Mouse (Mus musculus) CH12F3 (cell line): ENCODE measurements around the gene Cldn12.

ENCODE experiments used
- in situ Hi-C: fragments of 300-500 bp; cut with MboI; formaldehyde crosslinking; loops from 2 replicates; pipeline ENCODE4 v1.14.3; 2020; ENCODE audit warnings: low sequenced_read_pairs

Gene Cldn12

GRCm38 (mm10) chr5:5514196-5515076 lies at the start of gene Cldn12:
Gene Cldn12, minus strand, starts transcription at chr5:5514958.
- in situ Hi-C loops, result no loop called here

- in situ Hi-C loops, result no loop called here
These were observed 47.7 kb upstream of the Cldn12 start for GRCm38 (mm10) chr5:5562435-5562834.

GRCm38 (mm10) chr5:5561041-5561706 lies 46.4 kb upstream of the Cldn12 start:
- in situ Hi-C loops, result no loop called here

- in situ Hi-C loops, result no loop called here
These were observed 45.0 kb upstream of the Cldn12 start for GRCm38 (mm10) chr5:5559798-5560197.

GRCm38 (mm10) chr5:5559079-5559740 lies 44.5 kb upstream of the Cldn12 start, which contains the start of gene Gtpbp10:
Gene Gtpbp10, minus strand, starts transcription at chr5:5559538.
- in situ Hi-C loops, result no loop called here

GRCm38 (mm10) chr5:5551110-5551509 lies 36.4 kb upstream of the Cldn12 start:
- in situ Hi-C loops, result no loop called here

GRCm38 (mm10) chr5:5540385-5540784 lies 25.6 kb upstream of the Cldn12 start:
- in situ Hi-C loops, result no loop called here

GRCm38 (mm10) chr5:5539771-5540170 lies 25.0 kb upstream of the Cldn12 start:
- in situ Hi-C loops, result no loop called here

- in situ Hi-C loops, result no loop called here
These were observed 21.4 kb upstream of the Cldn12 start for GRCm38 (mm10) chr5:5536131-5536530.

GRCm38 (mm10) chr5:5533656-5534420 lies 19.1 kb upstream of the Cldn12 start:
- in situ Hi-C loops, result no loop called here

- in situ Hi-C loops, result no loop called here
These were observed 653 bp upstream of the Cldn12 start for GRCm38 (mm10) chr5:5515411-5515810.

- in situ Hi-C loops, result no loop called here
These were observed 3.4 kb downstream of the Cldn12 start for GRCm38 (mm10) chr5:5511401-5511800.

- in situ Hi-C loops, result no loop called here
These were observed 3.8 kb downstream of the Cldn12 start for GRCm38 (mm10) chr5:5510989-5511388.

- in situ Hi-C loops, result no loop called here
These were observed 4.4 kb downstream of the Cldn12 start for GRCm38 (mm10) chr5:5510304-5510887.

- in situ Hi-C loops, result loop anchor here (10.0 kb wide), 1 partner anchor 247 kb away; no protein-coding TSS in a partner anchor
These were observed 6.5 kb downstream of the Cldn12 start for GRCm38 (mm10) chr5:5508231-5508630.

GRCm38 (mm10) chr5:5507701-5508225 lies 7.0 kb downstream of the Cldn12 start:
- in situ Hi-C loops, result loop anchor here (10.0 kb wide), 1 partner anchor 247 kb away; no protein-coding TSS in a partner anchor

- in situ Hi-C loops, result loop anchor here (10.0 kb wide), 1 partner anchor 250 kb away; no protein-coding TSS in a partner anchor
These were observed 10.3 kb downstream of the Cldn12 start for GRCm38 (mm10) chr5:5504456-5504855.

GRCm38 (mm10) chr5:5503381-5503780 lies 11.4 kb downstream of the Cldn12 start:
- in situ Hi-C loops, result loop anchor here (10.0 kb wide), 1 partner anchor 251 kb away; no protein-coding TSS in a partner anchor

- in situ Hi-C loops, result loop anchor here (10.0 kb wide), 1 partner anchor 253 kb away; no protein-coding TSS in a partner anchor
These were observed 13.2 kb downstream of the Cldn12 start for GRCm38 (mm10) chr5:5501583-5501982.

GRCm38 (mm10) chr5:5496393-5496792 lies 18.4 kb downstream of the Cldn12 start:
- in situ Hi-C loops, result no loop called here
